Mouse (Mus musculus) hindbrain, embryonic 16.5 days (tissue): ENCODE results near the gene Vps4b. TPM values are rescaled to one million over a fixed set of nuclear protein-coding genes. Genes with fewer than 3 reads are reported as not detected.
A peak's percentile ranks its signal among the peaks of the same experiment; 100 is the strongest.

ENCODE experiments used
- ATAC-seq: fragments of 200-750 bp; cut with Nextera tagmentation; 2 replicates; pipeline ENCODE4 v1.8.0; 2017; ENCODE audit warnings: moderate TSS enrichment, moderate library complexity
- H3K27ac ChIP-seq: fragments of 300-500 bp; sonication (generic); 2 replicates; pipeline ENCODE4 v1.5.1; 2014; ENCODE audit warnings: low read depth, mild to moderate bottlenecking, control low read depth, low read length, moderate library complexity
- H3K27me3 ChIP-seq: fragments of 300-500 bp; sonication (generic); replicated peaks from 2 replicates; pipeline ENCODE4 v1.6.1; 2014; ENCODE audit warnings: low read length; ENCODE audit not compliant: control insufficient read depth, insufficient read depth
- H3K36me3 ChIP-seq: fragments of 300-500 bp; sonication (generic); 2 replicates; pipeline ENCODE4 v1.6.1; 2014; ENCODE audit warnings: mild to moderate bottlenecking, low read length, moderate library complexity, mixed read lengths; ENCODE audit not compliant: control insufficient read depth, insufficient read depth
- H3K4me1 ChIP-seq: fragments of 300-500 bp; sonication (generic); 2 replicates; pipeline ENCODE4 v1.6.1; 2014; ENCODE audit warnings: low read depth, low read length; ENCODE audit not compliant: control insufficient read depth, insufficient read depth
- H3K4me2 ChIP-seq: fragments of 300-500 bp; sonication (generic); 2 replicates; pipeline ENCODE4 v1.6.1; 2014; ENCODE audit warnings: mild to moderate bottlenecking, low read length, control low read depth, moderate library complexity
- H3K4me3 ChIP-seq: fragments of 300-500 bp; sonication (generic); 2 replicates; pipeline ENCODE4 v1.5.1; 2014; ENCODE audit warnings: mild to moderate bottlenecking, low read length, control low read depth, moderate library complexity
- H3K9ac ChIP-seq: fragments of 300-500 bp; sonication (generic); 2 replicates; pipeline ENCODE4 v1.6.1; 2014; ENCODE audit warnings: low read depth, mild to moderate bottlenecking, control low read depth, low read length, moderate library complexity
- H3K9me3 ChIP-seq: fragments of 300-500 bp; sonication (generic); 2 replicates; pipeline ENCODE4 v1.6.1; 2014; ENCODE audit warnings: mild to moderate bottlenecking, low read length, moderate library complexity; ENCODE audit not compliant: control insufficient read depth
- WGBS: fragments of 180-500 bp; shearing (Covaris S2); extraction: QIAGEN DNeasy Blood & Tissue Kit; methylation state at CpG from one replicate; pipeline ENCODE4 v1.1.7; 2014; 5-methylcytosine and 5-hydroxymethylcytosine counted together
- polyA plus RNA-seq: library from polyadenylated mRNA; unstranded; fragments of >200 nt; fragmentation: Nextera tagmentation; extraction: Ambion mirVana; gene quantifications from 2 replicates; pipeline ENCODE4 v1.2.1, GENCODE M21; 2015

The Vps4b gene
- polyA plus RNA-seq, 1 experiment from 2014 or later, result 25.8 TPM

- Histone ChIP-seq H3K27ac (peak overlapping the region; percentile 93), H3K4me2 (peak overlapping the region; percentile 84), H3K4me1 (peaks cover 11% of the 10 kb centered on the region), H3K4me3 (peak overlapping the region; percentile 65), H3K36me3 (no peaks in the 10 kb centered on the region), H3K9me3 (no peaks in the 10 kb centered on the region), H3K27me3 (no peaks in the 10 kb centered on the region), H3K9ac (peak overlapping the region; percentile 96)
- peak; percentile 70 for ATAC-seq
- WGBS, result 4% methylated on average over 21 of the region's 21 CpGs
Measured at GRCm38 (mm10) chr1:106714530-106714981, 82.0 kb downstream of the Vps4b start.

Other genes starting within 250 kb of the Vps4b start
- gene Bcl2, start 82.5 kb downstream of the Vps4b start, polyA plus RNA-seq, result 16.4 and 17.5 TPM in 2 replicates
- 14.9 and 16.3 TPM in 2 replicates for gene Kdsr, start 37.0 kb downstream of the Vps4b start, polyA plus RNA-seq
- gene Serpinb5, start 64.4 kb upstream of the Vps4b start, polyA plus RNA-seq, result not detected in 2 replicates
- 0.12 and 0.23 TPM in 2 replicates for gene Serpinb12, start 137.7 kb upstream of the Vps4b start, polyA plus RNA-seq
- not detected in 2 replicates for gene Serpinb13, start 184.3 kb upstream of the Vps4b start, polyA plus RNA-seq